In the genomic region with DNA sequence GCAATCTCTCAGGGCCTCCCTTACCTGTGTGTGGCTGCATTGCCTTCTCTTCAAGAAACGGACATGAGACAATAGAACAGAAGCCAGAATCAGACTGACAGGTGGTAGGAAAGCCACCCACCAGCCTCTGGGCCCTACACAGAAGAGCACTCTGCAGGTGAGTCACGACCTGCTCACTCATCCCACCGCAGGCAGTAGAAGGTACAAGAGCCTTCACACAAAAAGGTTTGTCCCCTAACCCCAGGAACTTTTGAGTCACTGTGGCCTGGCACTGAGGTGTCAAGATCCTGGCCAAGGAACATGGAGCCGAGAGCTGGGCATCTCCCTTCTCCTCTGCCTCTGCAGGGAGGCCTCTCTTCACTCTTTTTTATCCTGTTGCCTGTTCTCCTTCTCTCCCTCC, we compare ENCODE assay signal across 28 mouse cellular contexts.
"Had no signal": no experiment of that assay in that cellular context is flagged by ENCODE, and none has a peak within 500 bp of the region (broad histone marks: within the 10 kb centered on the region; RNA-seq: fewer than 3 reads in every experiment).

No protein-coding gene starts in this region.

- H3K4me3 ChIP-seq: heart, embryonic 15.5 days; hindbrain, embryonic 10.5 days; hindbrain, embryonic 12.5 days; hindbrain, embryonic 13.5 days; hindbrain, embryonic 15.5 days; intestine, embryonic 15.5 days; kidney, embryonic 15.5 days; layer of hippocampus, adult 2 months; left cerebral cortex, adult 2 months had no signal

- H3K27ac ChIP-seq: heart, embryonic 15.5 days; hindbrain, embryonic 10.5 days; hindbrain, embryonic 12.5 days; hindbrain, embryonic 13.5 days; hindbrain, embryonic 14.5 days; hindbrain, embryonic 15.5 days; hindbrain, postnatal 0 days; intestine, embryonic 15.5 days; kidney, embryonic 15.5 days; kidney, postnatal 0 days; layer of hippocampus, adult 2 months; left cerebral cortex, adult 2 months had no signal

- H3K9me3 ChIP-seq: heart, embryonic 15.5 days; hindbrain, embryonic 10.5 days; hindbrain, embryonic 12.5 days; hindbrain, embryonic 13.5 days; hindbrain, embryonic 15.5 days; intestine, embryonic 15.5 days; kidney, embryonic 15.5 days had no signal

- H3K36me3 ChIP-seq: heart, embryonic 15.5 days; intestine, embryonic 15.5 days had no signal

- H3K4me1 ChIP-seq: hindbrain, embryonic 10.5 days; hindbrain, embryonic 12.5 days; hindbrain, embryonic 15.5 days; intestine, embryonic 15.5 days; kidney, embryonic 15.5 days had no signal

- DNase-seq: heart, postnatal 10 days; heart, postnatal 14 days; heart, postnatal 36 days; heart, postnatal 4 days; kidney, adult 11 months; kidney, adult 18-20 months; kidney, adult 2 months; kidney, adult 8-10 months; kidney, adult 9 months; kidney, postnatal 10 days; kidney, postnatal 14 days; kidney, postnatal 25 days; kidney, postnatal 36 days; kidney, postnatal 4 days; layer of hippocampus, adult 9-11 months; layer of hippocampus, postnatal 36 days had no signal

- H3K27me3 ChIP-seq: hindbrain, embryonic 12.5 days; hindbrain, embryonic 15.5 days; intestine, embryonic 15.5 days; kidney, embryonic 15.5 days had no signal
